Mouse (Mus musculus): ENCODE results near the gene E2f3.

DNA sequence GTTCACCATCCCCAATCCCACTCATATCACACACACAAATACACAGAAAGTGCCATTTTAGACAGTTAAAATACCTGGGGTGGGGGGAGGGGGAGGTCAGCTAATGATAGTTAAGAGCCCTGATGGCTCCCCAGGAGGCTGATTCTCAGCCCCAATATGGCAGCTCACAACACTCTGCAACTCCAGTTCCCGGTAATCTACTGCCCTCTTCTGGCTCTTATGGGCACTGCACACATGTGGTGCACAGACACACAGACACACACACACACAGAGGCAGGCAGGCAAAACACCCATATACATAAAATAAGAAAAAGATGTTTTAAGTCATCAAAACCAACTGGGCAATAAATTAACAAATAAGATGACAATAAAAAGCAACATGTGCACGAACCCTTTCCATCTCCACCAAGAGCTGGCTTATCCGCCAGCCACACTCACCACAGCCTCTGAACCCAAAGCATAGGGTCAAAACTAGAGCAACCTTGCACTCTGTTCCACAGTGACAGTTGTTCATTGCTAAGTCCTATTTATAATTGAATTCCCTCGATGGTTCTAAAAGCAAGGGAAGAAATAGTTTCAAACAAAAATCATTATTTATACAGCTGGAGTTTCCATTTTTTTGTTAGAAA, 32.3 kb downstream of the E2f3 start:
- no peak for TF ChIP-seq CTCF (IDR thresholded peaks at IDR 0.05; ENCODE audit: borderline replicate concordance, insufficient read depth, low read length)
- TF ChIP-seq POLR2A (IDR thresholded peaks at IDR 0.05; ENCODE audit: low read depth, low read length): no peak
